Mouse (Mus musculus): Measurements from ENCODE around the gene Vmn1r131. TPM values are rescaled to one million over a fixed set of nuclear protein-coding genes. Genes with fewer than 3 reads are reported as not detected.
"Not testable (repeated sequence)": the region's sequence is repeated elsewhere in the genome, so short reads cannot be mapped to it uniquely, and the experiment has no call there.

Gene Vmn1r131
- polyA plus RNA-seq (2012; rRNA removed) (not detected in 2 replicates), polyA plus RNA-seq (2014; fragmentation: Nextera tagmentation; extraction: Ambion mirVana) (not detected in 2 replicates)

DNA sequence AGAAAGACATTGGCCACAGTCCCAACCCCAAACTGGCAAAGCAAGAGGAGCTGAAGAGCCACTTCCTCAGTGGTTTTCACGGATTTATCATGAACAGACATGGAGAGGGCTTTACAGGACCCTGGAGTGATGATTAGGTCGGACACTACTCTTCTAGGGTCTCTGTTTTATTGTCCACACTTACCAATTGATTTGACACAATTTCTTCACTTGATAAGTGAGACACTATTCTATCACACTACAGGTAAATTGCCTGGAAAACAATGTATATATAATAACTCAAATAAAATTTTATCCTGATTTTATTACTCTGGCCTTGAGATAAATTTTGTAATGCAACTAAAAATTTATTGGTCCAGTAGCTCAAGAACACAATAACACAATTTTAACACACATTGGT lies at the start of gene Vmn1r131:
Gene Vmn1r131, minus strand, starts transcription at position 101 of the 400 bp plus-strand sequence.
- DNase-seq (ENCODE audit: low spot score); ATAC-seq (ENCODE audit: low FRiP score, low read depth); H3K4me3 ChIP-seq (replicated peaks; ENCODE audit: low read length); H3K36me3 ChIP-seq (ENCODE audit: control insufficient read depth, insufficient read depth, low read length); H3K9ac ChIP-seq (ENCODE audit: low read depth, low read length, severe bottlenecking); H3K4me1 ChIP-seq (ENCODE audit: control insufficient read depth, insufficient read depth, low read length); H3K4me2 ChIP-seq (replicated peaks; ENCODE audit: low read depth, low read length, severe bottlenecking); H3K9me3 ChIP-seq (ENCODE audit: control insufficient read depth, low read length); H3K27ac ChIP-seq (replicated peaks; ENCODE audit: low read depth, low read length); H3K27me3 ChIP-seq (ENCODE audit: control insufficient read depth, insufficient read depth, low read length): not testable (repeated sequence)
- WGBS: no CpG with 5 or more reads among the region's 2 CpGs

DNA sequence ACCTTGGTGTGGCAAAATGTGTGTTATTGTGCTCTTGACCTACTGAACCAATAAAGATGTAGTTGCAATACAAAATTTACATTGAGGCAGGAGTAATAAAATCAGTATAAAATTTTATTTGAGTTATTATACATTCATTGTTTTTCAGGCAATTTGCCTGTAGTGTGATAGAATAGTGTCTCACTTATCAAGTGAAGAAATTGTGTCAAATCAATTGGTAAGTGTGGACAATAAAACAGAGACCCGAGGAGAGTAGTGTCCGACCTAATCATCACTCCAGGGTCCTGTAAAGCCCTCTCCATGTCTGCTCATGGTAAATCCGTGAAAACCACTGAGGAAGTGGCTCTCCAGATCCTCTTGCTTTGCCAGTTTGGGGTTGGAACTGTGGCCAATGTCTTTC lies 34.4 kb downstream of the Vmn1r131 start, which contains the start of gene Vmn1r130:
Gene Vmn1r130, plus strand, starts transcription at position 301 of the 400 bp plus-strand sequence.
- not testable (repeated sequence) for H3K4me3 ChIP-seq (replicated peaks; ENCODE audit: low read length); H3K36me3 ChIP-seq (ENCODE audit: control insufficient read depth, insufficient read depth, low read length); H3K9ac ChIP-seq (ENCODE audit: low read depth, low read length, severe bottlenecking); H3K9me3 ChIP-seq (ENCODE audit: control insufficient read depth, low read length); H3K27ac ChIP-seq (replicated peaks; ENCODE audit: low read depth, low read length); H3K4me1 ChIP-seq (ENCODE audit: control insufficient read depth, insufficient read depth, low read length); ATAC-seq (ENCODE audit: low FRiP score, low read depth); H3K4me2 ChIP-seq (replicated peaks; ENCODE audit: low read depth, low read length, severe bottlenecking); DNase-seq (ENCODE audit: low spot score); H3K27me3 ChIP-seq (ENCODE audit: control insufficient read depth, insufficient read depth, low read length)
- WGBS: no CpG with 5 or more reads among the region's 3 CpGs

Other genes with a start within 250 kb of the Vmn1r131 start
- gene Vmn1r126, start 244.6 kb downstream of the Vmn1r131 start, polyA plus RNA-seq (2012; rRNA removed): not detected in 2 replicates
- gene Vmn1r126, start 244.6 kb downstream of the Vmn1r131 start, polyA plus RNA-seq (2014; fragmentation: Nextera tagmentation; extraction: Ambion mirVana): not detected in 2 replicates
- gene Vmn1r127, start 226.2 kb downstream of the Vmn1r131 start, polyA plus RNA-seq (2012; rRNA removed): not detected in 2 replicates
- gene Vmn1r127, start 226.2 kb downstream of the Vmn1r131 start, polyA plus RNA-seq (2014; fragmentation: Nextera tagmentation; extraction: Ambion mirVana): not detected in 2 replicates
- gene Vmn1r128, start 196.7 kb downstream of the Vmn1r131 start, polyA plus RNA-seq (2012; rRNA removed): not detected in 2 replicates
- not detected in 2 replicates for gene Vmn1r128, start 196.7 kb downstream of the Vmn1r131 start, polyA plus RNA-seq (2014; fragmentation: Nextera tagmentation; extraction: Ambion mirVana)
- not detected in 2 replicates for gene Vmn1r129, start 184.8 kb downstream of the Vmn1r131 start, polyA plus RNA-seq (2012; rRNA removed)
- gene Vmn1r129, start 184.8 kb downstream of the Vmn1r131 start, polyA plus RNA-seq (2014; fragmentation: Nextera tagmentation; extraction: Ambion mirVana): not detected in 2 replicates
- gene Gm6882, start 113.3 kb downstream of the Vmn1r131 start, polyA plus RNA-seq (2012; rRNA removed): not detected in 2 replicates
- gene Gm6882, start 113.3 kb downstream of the Vmn1r131 start, polyA plus RNA-seq (2014; fragmentation: Nextera tagmentation; extraction: Ambion mirVana): not detected in 2 replicates
- not detected in 2 replicates for gene Vmn1r130, start 34.3 kb downstream of the Vmn1r131 start, polyA plus RNA-seq (2012; rRNA removed)
- gene Vmn1r130, start 34.3 kb downstream of the Vmn1r131 start, polyA plus RNA-seq (2014; fragmentation: Nextera tagmentation; extraction: Ambion mirVana): not detected in 2 replicates
- gene Vmn1r132, start 68.0 kb upstream of the Vmn1r131 start, polyA plus RNA-seq (2012; rRNA removed): not detected in 2 replicates
- gene Vmn1r132, start 68.0 kb upstream of the Vmn1r131 start, polyA plus RNA-seq (2014; fragmentation: Nextera tagmentation; extraction: Ambion mirVana): not detected in 2 replicates
- not detected in 2 replicates for gene Gm4175, start 215.4 kb upstream of the Vmn1r131 start, polyA plus RNA-seq (2012; rRNA removed)
- not detected in 2 replicates for gene Gm4175, start 215.4 kb upstream of the Vmn1r131 start, polyA plus RNA-seq (2014; fragmentation: Nextera tagmentation; extraction: Ambion mirVana)

All from limb, embryonic 14.5 days (tissue).